Mouse (Mus musculus) layer of hippocampus, adult 9-11 months (tissue): Measurements from ENCODE around the gene Nmt1.
A peak's percentile ranks its signal among the peaks of the same experiment; 100 is the strongest.

Experiments used
- DNase-seq: peaks from one replicate; pipeline ENCODE4 v3.0.0; 2022

Nmt1 gene

GRCm38 (mm10) chr11:103028176-103028891 lies at the start of gene Nmt1, which contains the start of gene Dcakd:
TSS of gene Nmt1 (plus strand) at chr11:103028190.
TSS of gene Dcakd (minus strand) at chr11:103028333.
- DNase-seq: peak; percentile 98

- DNase-seq: no peak
Measured at GRCm38 (mm10) chr11:102981151-102981890, 46.7 kb upstream of the Nmt1 start.

GRCm38 (mm10) chr11:102984086-102984485 lies 43.9 kb upstream of the Nmt1 start:
- no peak for DNase-seq

- no peak for DNase-seq
Measured at GRCm38 (mm10) chr11:102984615-102985014, 43.4 kb upstream of the Nmt1 start.

GRCm38 (mm10) chr11:102985160-102985559 lies 42.8 kb upstream of the Nmt1 start:
- no peak for DNase-seq

- no peak for DNase-seq
Measured at GRCm38 (mm10) chr11:102989641-102990151, 38.3 kb upstream of the Nmt1 start.

- no peak for DNase-seq
Measured at GRCm38 (mm10) chr11:102990152-102990663, 37.8 kb upstream of the Nmt1 start.

GRCm38 (mm10) chr11:102991681-102992080 lies 36.3 kb upstream of the Nmt1 start:
- DNase-seq: no peak

- DNase-seq: no peak
Measured at GRCm38 (mm10) chr11:102992940-102993339, 35.0 kb upstream of the Nmt1 start.

- DNase-seq: no peak
Measured at GRCm38 (mm10) chr11:102993420-102994029, 34.5 kb upstream of the Nmt1 start.

GRCm38 (mm10) chr11:102994952-102995351 lies 33.0 kb upstream of the Nmt1 start:
- DNase-seq: no peak

- no peak for DNase-seq
Measured at GRCm38 (mm10) chr11:102996385-102996784, 31.6 kb upstream of the Nmt1 start.

- no peak for DNase-seq
Measured at GRCm38 (mm10) chr11:102996991-102997770, 30.8 kb upstream of the Nmt1 start.

- no peak for DNase-seq
Measured at GRCm38 (mm10) chr11:102998254-102998576, 29.8 kb upstream of the Nmt1 start.

GRCm38 (mm10) chr11:102998577-102999316 lies 29.2 kb upstream of the Nmt1 start:
- DNase-seq: no peak

GRCm38 (mm10) chr11:102999317-102999970 lies 28.5 kb upstream of the Nmt1 start:
- no peak for DNase-seq

- no peak for DNase-seq
Measured at GRCm38 (mm10) chr11:103000111-103000510, 27.9 kb upstream of the Nmt1 start.

GRCm38 (mm10) chr11:103001063-103001462 lies 26.9 kb upstream of the Nmt1 start:
- no peak for DNase-seq

GRCm38 (mm10) chr11:103003210-103003609 lies 24.8 kb upstream of the Nmt1 start:
- DNase-seq: peak; percentile 85

GRCm38 (mm10) chr11:103004852-103005251 lies 23.1 kb upstream of the Nmt1 start:
- DNase-seq: no peak

GRCm38 (mm10) chr11:103005254-103005981 lies 22.6 kb upstream of the Nmt1 start:
- no peak for DNase-seq
